Mouse (Mus musculus) gonadal fat pad, adult 2 months (tissue): ENCODE data around the gene Dhrs11. TPM values are rescaled to one million over a fixed set of nuclear protein-coding genes. Genes with fewer than 3 reads are reported as not detected.
A peak's percentile ranks its signal among the peaks of the same experiment; 100 is the strongest.

Experiments used
- DNase-seq: peaks from one replicate; pipeline ENCODE4 v3.0.0-alpha.2; 2012; ENCODE audit warnings: low read depth
- polyA plus RNA-seq: library from polyadenylated mRNA; depleted of rRNA; stranded (reverse); fragments of >200 nt; gene quantifications from 2 replicates; pipeline ENCODE4 v1.2.3, GENCODE M21; 2012

The Dhrs11 gene
- polyA plus RNA-seq, 1 experiment = 26.3 TPM

- no peak for DNase-seq
Observed at GRCm38 (mm10) chr11:84823484-84823897, 5.3 kb downstream of the Dhrs11 start.

- DNase-seq = no peak
Observed at GRCm38 (mm10) chr11:84822487-84822886, 6.3 kb downstream of the Dhrs11 start.

GRCm38 (mm10) chr11:84821131-84821770, 7.5 kb downstream of the Dhrs11 start:
- DNase-seq = no peak

- DNase-seq = peak; percentile 71
Observed at GRCm38 (mm10) chr11:84818961-84819692, 9.7 kb downstream of the Dhrs11 start, which contains the start of gene Mrm1. Gene Mrm1 (minus strand): TSS chr11:84819515.

- DNase-seq = no peak
Observed at GRCm38 (mm10) chr11:84818085-84818960, 10.5 kb downstream of the Dhrs11 start.

- DNase-seq = no peak
Observed at GRCm38 (mm10) chr11:84817362-84817761, 11.4 kb downstream of the Dhrs11 start.

- no peak for DNase-seq
Observed at GRCm38 (mm10) chr11:84813724-84814510, 14.9 kb downstream of the Dhrs11 start.

- no peak for DNase-seq
Observed at GRCm38 (mm10) chr11:84804373-84804772, 24.4 kb downstream of the Dhrs11 start.

- no peak for DNase-seq
Observed at GRCm38 (mm10) chr11:84797627-84798353, 31.0 kb downstream of the Dhrs11 start.

GRCm38 (mm10) chr11:84797026-84797425, 31.8 kb downstream of the Dhrs11 start:
- no peak for DNase-seq

- DNase-seq = no peak
Observed at GRCm38 (mm10) chr11:84794496-84795113, 34.2 kb downstream of the Dhrs11 start.

GRCm38 (mm10) chr11:84793545-84793944, 35.2 kb downstream of the Dhrs11 start:
- DNase-seq = no peak

GRCm38 (mm10) chr11:84790383-84790782, 38.4 kb downstream of the Dhrs11 start:
- DNase-seq = no peak

GRCm38 (mm10) chr11:84780143-84780870, 48.5 kb downstream of the Dhrs11 start:
- no peak for DNase-seq

GRCm38 (mm10) chr11:84775560-84775959, 53.2 kb downstream of the Dhrs11 start:
- DNase-seq = no peak

GRCm38 (mm10) chr11:84774870-84775514, 53.8 kb downstream of the Dhrs11 start:
- DNase-seq = no peak
